Mouse (Mus musculus) megakaryocyte, embryonic 14.5 days (primary cell): ENCODE results near the gene Mterf4.

Experiments
- FLI1 ChIP-seq: IDR thresholded peaks from 2 replicates; pipeline ENCODE4 v1.6.1; 2012; ENCODE audit warnings: low read length, inconsistent platforms, mixed read lengths
- GATA1 ChIP-seq: IDR thresholded peaks from 3 replicates; pipeline ENCODE4 v1.6.1; 2012; ENCODE audit warnings: mixed read lengths, low read length, inconsistent platforms, borderline replicate concordance

GRCm38 (mm10) chr1:93342648-93343503 lies 37.2 kb upstream of the Mterf4 start, which contains the start of the genes Ppp1r7 and Pask:
- no peak for TF ChIP-seq FLI1
- TF ChIP-seq GATA1: no peak
